Mouse (Mus musculus): Measurements from ENCODE around the gene Ror1. TPM values are rescaled to one million over a fixed set of nuclear protein-coding genes. Genes with fewer than 3 reads are reported as not detected.

The Ror1 gene
- polyA plus RNA-seq, 1 experiment: 0.27 TPM

GRCm38 (mm10) chr4:100271059-100271735 is 175.6 kb downstream of the Ror1 start:
- no peak overlapping the region for H3K27ac ChIP-seq (ENCODE audit: insufficient read depth, low read length)
- H3K27me3 ChIP-seq (ENCODE audit: control insufficient read depth, insufficient read depth, low read length, poor library complexity, severe bottlenecking): no peaks in the 10 kb centered on the region
- H3K4me1 ChIP-seq (ENCODE audit: control insufficient read depth, insufficient read depth, low read length): no peaks in the 10 kb centered on the region
- H3K9ac ChIP-seq (ENCODE audit: low read depth, poor library complexity, severe bottlenecking): no peak overlapping the region
- H3K36me3 ChIP-seq (ENCODE audit: control insufficient read depth, insufficient read depth, low read length, poor library complexity, severe bottlenecking): no peaks in the 10 kb centered on the region
- no peaks in the 10 kb centered on the region for H3K9me3 ChIP-seq (replicated peaks; ENCODE audit: control insufficient read depth, insufficient read depth, low read length, poor library complexity, severe bottlenecking)
- H3K4me3 ChIP-seq (ENCODE audit: low read depth, low read length): no peak overlapping the region
- TF ChIP-seq CTCF (IDR thresholded peaks at IDR 0.05; ENCODE audit: low read depth, low read length) (no peak), POLR2A (IDR thresholded peaks at IDR 0.05; ENCODE audit: insufficient read depth, low read length) (no peak), EP300 (IDR thresholded peaks at IDR 0.05; ENCODE audit: insufficient read depth, low read depth, low read length) (no peak)

GRCm38 (mm10) chr4:100271736-100272127 is 176.1 kb downstream of the Ror1 start:
- Histone ChIP-seq H3K9ac (ENCODE audit: low read depth, poor library complexity, severe bottlenecking) (no peak overlapping the region), H3K9me3 (replicated peaks; ENCODE audit: control insufficient read depth, insufficient read depth, low read length, poor library complexity, severe bottlenecking) (no peaks in the 10 kb centered on the region), H3K27me3 (ENCODE audit: control insufficient read depth, insufficient read depth, low read length, poor library complexity, severe bottlenecking) (no peaks in the 10 kb centered on the region), H3K4me3 (ENCODE audit: low read depth, low read length) (no peak overlapping the region), H3K4me1 (ENCODE audit: control insufficient read depth, insufficient read depth, low read length) (no peaks in the 10 kb centered on the region), H3K36me3 (ENCODE audit: control insufficient read depth, insufficient read depth, low read length, poor library complexity, severe bottlenecking) (no peaks in the 10 kb centered on the region), H3K27ac (ENCODE audit: insufficient read depth, low read length) (no peak overlapping the region)
- TF ChIP-seq POLR2A (IDR thresholded peaks at IDR 0.05; ENCODE audit: insufficient read depth, low read length) (no peak), CTCF (IDR thresholded peaks at IDR 0.05; ENCODE audit: low read depth, low read length) (no peak), EP300 (IDR thresholded peaks at IDR 0.05; ENCODE audit: insufficient read depth, low read depth, low read length) (no peak)

GRCm38 (mm10) chr4:100273356-100273755 is 177.8 kb downstream of the Ror1 start:
- no peaks in the 10 kb centered on the region for H3K9me3 ChIP-seq (replicated peaks; ENCODE audit: control insufficient read depth, insufficient read depth, low read length, poor library complexity, severe bottlenecking)
- H3K4me1 ChIP-seq (ENCODE audit: control insufficient read depth, insufficient read depth, low read length): no peaks in the 10 kb centered on the region
- H3K27ac ChIP-seq (ENCODE audit: insufficient read depth, low read length): no peak overlapping the region
- H3K9ac ChIP-seq (ENCODE audit: low read depth, poor library complexity, severe bottlenecking): no peak overlapping the region
- H3K27me3 ChIP-seq (ENCODE audit: control insufficient read depth, insufficient read depth, low read length, poor library complexity, severe bottlenecking): no peaks in the 10 kb centered on the region
- TF ChIP-seq CTCF (IDR thresholded peaks at IDR 0.05; ENCODE audit: low read depth, low read length) (no peak), POLR2A (IDR thresholded peaks at IDR 0.05; ENCODE audit: insufficient read depth, low read length) (no peak), EP300 (IDR thresholded peaks at IDR 0.05; ENCODE audit: insufficient read depth, low read depth, low read length) (no peak)
- no peak overlapping the region for H3K4me3 ChIP-seq (ENCODE audit: low read depth, low read length)
- no peaks in the 10 kb centered on the region for H3K36me3 ChIP-seq (ENCODE audit: control insufficient read depth, insufficient read depth, low read length, poor library complexity, severe bottlenecking)

- Histone ChIP-seq H3K4me3 (ENCODE audit: low read depth, low read length) (no peak overlapping the region), H3K27ac (ENCODE audit: insufficient read depth, low read length) (no peak overlapping the region), H3K27me3 (ENCODE audit: control insufficient read depth, insufficient read depth, low read length, poor library complexity, severe bottlenecking) (no peaks in the 10 kb centered on the region), H3K36me3 (ENCODE audit: control insufficient read depth, insufficient read depth, low read length, poor library complexity, severe bottlenecking) (no peaks in the 10 kb centered on the region), H3K9me3 (replicated peaks; ENCODE audit: control insufficient read depth, insufficient read depth, low read length, poor library complexity, severe bottlenecking) (no peaks in the 10 kb centered on the region), H3K4me1 (ENCODE audit: control insufficient read depth, insufficient read depth, low read length) (no peaks in the 10 kb centered on the region), H3K9ac (ENCODE audit: low read depth, poor library complexity, severe bottlenecking) (no peak overlapping the region)
- TF ChIP-seq CTCF (IDR thresholded peaks at IDR 0.05; ENCODE audit: low read depth, low read length): no peak
- no peak for TF ChIP-seq POLR2A (IDR thresholded peaks at IDR 0.05; ENCODE audit: insufficient read depth, low read length)
- TF ChIP-seq EP300 (IDR thresholded peaks at IDR 0.05; ENCODE audit: insufficient read depth, low read depth, low read length): no peak
Measured at GRCm38 (mm10) chr4:100273807-100274480, 178.4 kb downstream of the Ror1 start.

GRCm38 (mm10) chr4:100276482-100276881 is 180.9 kb downstream of the Ror1 start:
- TF ChIP-seq CTCF (IDR thresholded peaks at IDR 0.05; ENCODE audit: low read depth, low read length) (no peak), EP300 (IDR thresholded peaks at IDR 0.05; ENCODE audit: insufficient read depth, low read depth, low read length) (no peak)
- Histone ChIP-seq H3K4me1 (ENCODE audit: control insufficient read depth, insufficient read depth, low read length) (no peaks in the 10 kb centered on the region), H3K9ac (ENCODE audit: low read depth, poor library complexity, severe bottlenecking) (no peak overlapping the region), H3K27ac (ENCODE audit: insufficient read depth, low read length) (no peak overlapping the region), H3K4me3 (ENCODE audit: low read depth, low read length) (no peak overlapping the region), H3K27me3 (ENCODE audit: control insufficient read depth, insufficient read depth, low read length, poor library complexity, severe bottlenecking) (no peaks in the 10 kb centered on the region), H3K36me3 (ENCODE audit: control insufficient read depth, insufficient read depth, low read length, poor library complexity, severe bottlenecking) (no peaks in the 10 kb centered on the region), H3K9me3 (replicated peaks; ENCODE audit: control insufficient read depth, insufficient read depth, low read length, poor library complexity, severe bottlenecking) (no peaks in the 10 kb centered on the region)

GRCm38 (mm10) chr4:100276970-100277369 is 181.4 kb downstream of the Ror1 start:
- H3K27ac ChIP-seq (ENCODE audit: insufficient read depth, low read length): no peak overlapping the region
- no peaks in the 10 kb centered on the region for H3K27me3 ChIP-seq (ENCODE audit: control insufficient read depth, insufficient read depth, low read length, poor library complexity, severe bottlenecking)
- H3K9me3 ChIP-seq (replicated peaks; ENCODE audit: control insufficient read depth, insufficient read depth, low read length, poor library complexity, severe bottlenecking): no peaks in the 10 kb centered on the region
- no peaks in the 10 kb centered on the region for H3K36me3 ChIP-seq (ENCODE audit: control insufficient read depth, insufficient read depth, low read length, poor library complexity, severe bottlenecking)
- no peak overlapping the region for H3K4me3 ChIP-seq (ENCODE audit: low read depth, low read length)
- H3K4me1 ChIP-seq (ENCODE audit: control insufficient read depth, insufficient read depth, low read length): no peaks in the 10 kb centered on the region
- no peak for TF ChIP-seq POLR2A (IDR thresholded peaks at IDR 0.05; ENCODE audit: insufficient read depth, low read length)
- TF ChIP-seq EP300 (IDR thresholded peaks at IDR 0.05; ENCODE audit: insufficient read depth, low read depth, low read length): no peak
- TF ChIP-seq CTCF (IDR thresholded peaks at IDR 0.05; ENCODE audit: low read depth, low read length): no peak
- no peak overlapping the region for H3K9ac ChIP-seq (ENCODE audit: low read depth, poor library complexity, severe bottlenecking)
